Mouse (Mus musculus): Measurements from ENCODE around the gene Epdr1.

GRCm38 (mm10) chr13:19622573-19623227 is 3.0 kb upstream of the Epdr1 start, which contains the start of gene Sfrp4:
- TF ChIP-seq CTCF (IDR thresholded peaks at IDR 0.05; ENCODE audit: low read depth), result peak; percentile 42
- no peak for TF ChIP-seq EP300 (IDR thresholded peaks at IDR 0.05; ENCODE audit: low read depth)
